Mouse (Mus musculus): ENCODE data around the gene Taf4.

DNA sequence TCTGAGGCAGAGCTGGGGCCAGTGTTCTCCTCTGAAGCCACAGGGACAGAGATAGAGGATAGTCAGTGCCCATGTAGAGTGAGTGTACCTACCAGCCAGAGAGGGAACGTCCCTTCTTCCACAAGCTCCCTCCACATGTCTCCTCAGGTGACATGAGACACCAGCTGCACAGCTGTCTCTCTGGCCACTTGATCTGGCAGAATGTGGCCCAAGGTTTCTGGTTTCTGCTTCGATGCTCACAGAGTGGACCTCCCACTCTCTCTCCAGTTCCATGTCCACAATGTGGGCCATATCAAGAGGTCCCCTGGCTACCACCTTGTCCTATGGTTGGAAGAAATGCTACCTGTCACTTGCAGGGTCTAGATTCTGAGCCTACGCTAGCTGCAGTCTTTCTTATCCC lies 85.4 kb downstream of the Taf4 start:
- TF ChIP-seq EP300 (IDR thresholded peaks at IDR 0.05; ENCODE audit: low read depth in 1 of 2, low read length in 2 of 2) (no peak), MAFK (IDR thresholded peaks at IDR 0.05; ENCODE audit: borderline replicate concordance, low read depth, low read length) (no peak), CTCF (IDR thresholded peaks at IDR 0.05 in 2 of 3, conservative IDR thresholded peaks at IDR 0.05 in 1 of 3; ENCODE audit: control insufficient read depth in 1 of 3, insufficient read depth in 1 of 3, low read depth in 2 of 3, low read length in 3 of 3, poor library complexity in 1 of 3, severe bottlenecking in 1 of 3) (no peak), ZC3H11A (IDR thresholded peaks at IDR 0.05; ENCODE audit: low read depth, low read length) (no peak), HCFC1 (IDR thresholded peaks at IDR 0.05; ENCODE audit: low read depth, low read length) (no peak)
